16 mouse cellular contexts compared by ENCODE assay signal in the genomic region with DNA sequence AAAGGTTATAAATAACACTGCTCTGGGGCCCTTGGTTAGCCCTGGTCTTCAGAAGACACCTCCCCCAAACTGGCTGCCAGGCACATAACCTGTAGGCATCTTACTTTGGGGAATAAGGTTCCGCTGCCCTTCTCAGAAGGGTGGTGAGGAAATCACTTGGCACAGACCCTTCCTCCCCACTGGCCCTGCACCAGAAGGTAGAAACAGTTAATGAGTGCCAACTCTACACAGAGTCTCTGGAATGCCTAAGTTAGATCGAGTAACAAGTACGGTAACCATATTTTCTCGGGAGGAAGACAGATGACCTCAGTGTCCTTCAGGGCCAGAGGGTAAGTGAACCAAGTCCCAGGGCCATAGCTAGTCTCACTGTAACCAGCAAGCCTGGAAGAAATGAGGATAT. TPM values are rescaled to one million over a fixed set of nuclear protein-coding genes. Genes with fewer than 3 reads are reported as not detected.
DNase-seq lines count a peak whose midpoint lies in the region; ATAC-seq and TF ChIP-seq lines count a peak whose summit lies in the region.
"Had no signal": no experiment of that assay in that cellular context is flagged by ENCODE, and none has a peak within 500 bp of the region (broad histone marks: within the 10 kb centered on the region; RNA-seq: fewer than 3 reads in every experiment).

No protein-coding gene starts in this region.

- no peaks in the 10 kb centered on the region for H3K9me3 ChIP-seq in heart, embryonic 11.5 days (replicated peaks; ENCODE audit: control insufficient read depth, low read length)
- H3K9me3 ChIP-seq in hindbrain, embryonic 16.5 days (ENCODE audit: control insufficient read depth, low read length), result no peaks in the 10 kb centered on the region
- H3K9me3 ChIP-seq: embryonic facial prominence, embryonic 13.5 days; forebrain, embryonic 10.5 days; midbrain, embryonic 10.5 days; neural tube, embryonic 15.5 days had no signal

- H3K27ac ChIP-seq in heart, embryonic 11.5 days (ENCODE audit: low read depth, low read length), result no peak overlapping the region
- H3K27ac ChIP-seq in hindbrain, embryonic 16.5 days (ENCODE audit: low read depth, low read length), result no peak overlapping the region
- H3K27ac ChIP-seq: embryonic facial prominence, embryonic 13.5 days; forebrain, embryonic 10.5 days; midbrain, embryonic 10.5 days; neural tube, embryonic 15.5 days had no signal

- TF ChIP-seq POLR2A in myocyte (IDR thresholded peaks at IDR 0.05; ENCODE audit: insufficient read length, low read depth), result no peak

- peaks cover 12% of the 10 kb centered on the region; the same call in 1 of the 2 replicates for H3K4me1 ChIP-seq in heart, embryonic 11.5 days (ENCODE audit: control insufficient read depth, insufficient read depth, low read length)
- H3K4me1 ChIP-seq in hindbrain, embryonic 16.5 days (ENCODE audit: control insufficient read depth, insufficient read depth, low read depth, low read length), result no peaks in the 10 kb centered on the region
- H3K4me1 ChIP-seq: embryonic facial prominence, embryonic 13.5 days; forebrain, embryonic 10.5 days; midbrain, embryonic 10.5 days; neural tube, embryonic 15.5 days had no signal

- H3K36me3 ChIP-seq in heart, embryonic 11.5 days (ENCODE audit: control insufficient read depth, insufficient read depth, low read length), result no peaks in the 10 kb centered on the region
- no peaks in the 10 kb centered on the region for H3K36me3 ChIP-seq in myocyte (ENCODE audit: control insufficient read depth, insufficient read depth)
- H3K36me3 ChIP-seq in hindbrain, embryonic 16.5 days (ENCODE audit: control insufficient read depth, insufficient read depth, low read length), result no peaks in the 10 kb centered on the region
- H3K36me3 ChIP-seq: embryonic facial prominence, embryonic 13.5 days; forebrain, embryonic 10.5 days; midbrain, embryonic 10.5 days; neural tube, embryonic 15.5 days had no signal

- no peak overlapping the region for H3K4me2 ChIP-seq in heart, embryonic 11.5 days
- peak overlapping the region; percentile 24 for H3K4me2 ChIP-seq in myocyte (ENCODE audit: low read depth)
- no peak overlapping the region for H3K4me2 ChIP-seq in hindbrain, embryonic 16.5 days (ENCODE audit: low read length)
- H3K4me2 ChIP-seq: embryonic facial prominence, embryonic 13.5 days; liver, embryonic 11.5 days; neural tube, embryonic 15.5 days had no signal

- H3ac ChIP-seq in myocyte (ENCODE audit: control insufficient read depth, insufficient read length), result no peak overlapping the region

- H3K79me2 ChIP-seq in myocyte (ENCODE audit: control insufficient read depth, insufficient read depth), result no peaks in the 10 kb centered on the region

- H3K4me3 ChIP-seq in heart, embryonic 11.5 days (ENCODE audit: low read depth, low read length), result no peak overlapping the region
- no peak overlapping the region for H3K4me3 ChIP-seq in myocyte
- no peak overlapping the region for H3K4me3 ChIP-seq in hindbrain, embryonic 16.5 days (ENCODE audit: low read length)
- H3K4me3 ChIP-seq: embryonic facial prominence, embryonic 13.5 days; forebrain, embryonic 10.5 days; midbrain, embryonic 10.5 days; neural tube, embryonic 15.5 days had no signal

- no peaks in the 10 kb centered on the region for H3K27me3 ChIP-seq in heart, embryonic 11.5 days (ENCODE audit: control insufficient read depth, insufficient read depth, low read length)
- H3K27me3 ChIP-seq in myocyte (ENCODE audit: control insufficient read depth, insufficient read depth, insufficient read length), result peaks cover 36% of the 10 kb centered on the region
- no peaks in the 10 kb centered on the region for H3K27me3 ChIP-seq in hindbrain, embryonic 16.5 days (replicated peaks; ENCODE audit: control insufficient read depth, insufficient read depth, low read length)

- WGBS in heart, embryonic 11.5 days (ENCODE audit: insufficient replicate concordance), result 76% methylated on average over 4 of the region's 4 CpGs
- 92% methylated on average over 4 of the region's 4 CpGs for WGBS in hindbrain, embryonic 16.5 days

- ATAC-seq in heart, embryonic 11.5 days (replicated peaks; ENCODE audit: insufficient number of reproducible peaks, low FRiP score, low TSS enrichment), result no peak
- ATAC-seq in hindbrain, embryonic 16.5 days, result no peak

- DNase-seq in heart, adult 11 months, result peak; percentile 86
- DNase-seq in kidney, adult 8-10 months, result peak; percentile 74 to 83
- no peak for DNase-seq in kidney, postnatal 10 days
- DNase-seq in gastrocnemius, adult 8-10 months (ENCODE audit: low spot score in 2 of 2), result peak; percentile 68 to 84
- DNase-seq: cerebellum, adult 9-10 months; lung, adult 2 months; lung, postnatal 4 days; thymus, postnatal 14 days had no signal

- H3K9ac ChIP-seq in heart, embryonic 11.5 days (ENCODE audit: low read depth, low read length), result no peak overlapping the region
- no peak overlapping the region for H3K9ac ChIP-seq in hindbrain, embryonic 16.5 days (ENCODE audit: low read depth, low read length)
- H3K9ac ChIP-seq: embryonic facial prominence, embryonic 13.5 days; neural tube, embryonic 15.5 days had no signal

TF ChIP-seq in myocyte, 11 proteins besides CTCF, POLR2A, EP300 and RAD21:
- no peak for TF ChIP-seq SRF (IDR thresholded peaks at IDR 0.05; ENCODE audit: control insufficient read depth, insufficient read length, low read depth)
- TF ChIP-seq USF1 (IDR thresholded peaks at IDR 0.05; ENCODE audit: low read depth), result no peak
- no peak for TF ChIP-seq REST (IDR thresholded peaks at IDR 0.05; ENCODE audit: insufficient read depth, insufficient read length)
- no peak for TF ChIP-seq POLR2AphosphoS2 (IDR thresholded peaks at IDR 0.05; ENCODE audit: insufficient read length, low read depth)
- no peak for TF ChIP-seq TCF3 (IDR thresholded peaks at IDR 0.05; ENCODE audit: insufficient read length, low read depth)
- no peak for TF ChIP-seq TCF12 (IDR thresholded peaks at IDR 0.05; ENCODE audit: insufficient read depth, poor library complexity, severe bottlenecking)
- TF ChIP-seq MYOD1 (IDR thresholded peaks at IDR 0.05; ENCODE audit: control insufficient read depth in 1 of 3, insufficient read length in 2 of 3, low read depth in 2 of 3), result no peak
- TF ChIP-seq MYOG (IDR thresholded peaks at IDR 0.05; ENCODE audit: control insufficient read depth in 1 of 3, insufficient read depth in 1 of 3, insufficient read length in 2 of 3, low read depth in 2 of 3), result no peak
- no peak for TF ChIP-seq CEBPB (IDR thresholded peaks at IDR 0.05; ENCODE audit: insufficient read depth, poor library complexity, severe bottlenecking)
- TF ChIP-seq MAX (IDR thresholded peaks at IDR 0.05; ENCODE audit: low read depth), result no peak
- TF ChIP-seq E2F4 (IDR thresholded peaks at IDR 0.05; ENCODE audit: insufficient read depth), result no peak

RNA-seq across cellular contexts. Expression of a gene that starts 10.5 kb away (rescaled TPM):
- polyA plus RNA-seq in heart, embryonic 11.5 days (2014; fragmentation: Nextera tagmentation; extraction: Ambion mirVana), result 8.6 and 10.8 TPM in 2 replicates
- total RNA-seq in gastrocnemius, adult 8-10 months (2022), result 1,000 to 10,000 TPM in 2 of 4 experiments, 100 to 1,000 TPM in 2; 819 to 1,131 (median 992) TPM
- polyA plus RNA-seq in myocyte (2012; fragmentation: generic; extraction: Trizol), result 79.8 TPM
- 4.8 and 5.9 TPM in 2 replicates for polyA plus RNA-seq in hindbrain, embryonic 16.5 days (2015; fragmentation: Nextera tagmentation; extraction: Ambion mirVana)
